Mouse (Mus musculus): ENCODE results near the gene Spint2.

- no peak for TF ChIP-seq CTCF (IDR thresholded peaks at IDR 0.05; ENCODE audit: control insufficient read depth, insufficient read depth, insufficient replicate concordance, low read depth, low read length)
- TF ChIP-seq POLR2A (IDR thresholded peaks at IDR 0.05; ENCODE audit: control insufficient read depth, low read depth, low read length) = no peak
These were observed 17.9 kb downstream of the Spint2 start for GRCm38 (mm10) chr7:29263831-29264230.

Data from testis, adult 2 months (tissue).